Mouse (Mus musculus) lung, postnatal 10 days (tissue): Measurements from ENCODE around the gene Scfd2.

Experiments used
- DNase-seq: peaks from one replicate; pipeline ENCODE4 v3.0.0; 2021

The Scfd2 gene

DNA sequence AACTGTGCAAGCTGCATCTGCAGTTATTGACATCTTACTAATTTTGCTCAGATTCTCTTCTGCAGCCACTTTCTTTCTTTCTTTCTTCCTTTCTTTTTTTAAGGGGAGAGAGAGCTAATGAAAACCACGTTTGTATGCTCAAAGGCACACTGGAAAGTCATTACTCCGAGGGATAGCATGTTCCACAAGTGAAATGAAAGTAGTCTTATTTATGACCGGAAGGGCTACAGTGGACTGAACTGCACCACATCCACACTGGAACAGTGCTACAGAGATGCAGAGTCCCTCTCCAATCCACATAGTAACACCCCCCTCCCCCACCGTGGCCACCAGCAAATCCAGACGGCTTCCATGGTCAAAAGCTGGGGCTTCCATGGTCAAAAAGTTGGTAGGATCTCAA is 224.3 kb downstream of the Scfd2 start:
- no peak for DNase-seq

GRCm38 (mm10) chr5:74305533-74306189 is 225.9 kb downstream of the Scfd2 start:
- DNase-seq = no peak

GRCm38 (mm10) chr5:74304767-74305166 is 226.8 kb downstream of the Scfd2 start:
- DNase-seq = peak; percentile 75

GRCm38 (mm10) chr5:74302331-74302730 is 229.2 kb downstream of the Scfd2 start:
- DNase-seq = no peak

- DNase-seq = no peak
These were observed 230.1 kb downstream of the Scfd2 start for GRCm38 (mm10) chr5:74301443-74301842.

GRCm38 (mm10) chr5:74300931-74301330 is 230.6 kb downstream of the Scfd2 start:
- no peak for DNase-seq

DNA sequence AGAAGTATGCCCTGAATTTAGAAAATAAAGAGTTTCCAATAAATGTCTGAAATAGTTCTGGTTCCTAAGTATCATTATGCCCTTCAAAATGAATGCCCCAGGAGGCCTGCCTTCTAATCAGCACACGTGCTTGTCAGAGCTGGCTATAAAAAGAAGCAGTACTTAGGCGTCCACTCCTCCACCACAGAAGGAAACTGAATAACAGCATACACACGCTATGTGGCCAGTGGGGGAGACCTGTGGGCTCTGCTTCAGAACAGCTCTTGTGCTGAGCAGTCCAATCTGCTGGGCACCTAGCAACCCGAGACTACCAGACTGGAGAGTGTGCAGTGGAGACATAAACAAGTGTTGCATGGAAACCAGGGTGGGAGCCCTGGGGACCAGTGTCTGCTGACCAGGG is 231.4 kb downstream of the Scfd2 start:
- DNase-seq = no peak

GRCm38 (mm10) chr5:74297113-74297512 is 234.4 kb downstream of the Scfd2 start:
- no peak for DNase-seq

DNA sequence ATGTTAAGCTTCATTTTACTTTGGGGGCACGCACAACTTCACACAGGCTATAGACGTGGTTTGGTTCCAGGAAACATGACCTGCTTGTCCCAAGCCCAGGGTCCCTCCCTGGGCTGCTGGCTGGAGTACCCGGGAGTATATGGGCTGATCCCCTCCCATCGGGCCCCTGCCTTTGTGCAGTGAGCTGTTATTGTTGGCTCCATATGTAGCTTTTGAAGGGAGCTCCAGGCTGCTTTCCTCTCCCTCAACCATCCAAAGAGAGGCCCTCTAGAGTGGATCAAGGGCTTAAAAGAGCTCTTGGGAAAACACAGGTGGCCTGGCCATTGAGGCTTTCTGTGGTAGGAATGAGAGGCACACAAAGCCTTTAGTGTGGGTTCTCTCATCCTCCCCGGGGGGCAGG is 235.5 kb downstream of the Scfd2 start:
- DNase-seq = peak; percentile 23

DNA sequence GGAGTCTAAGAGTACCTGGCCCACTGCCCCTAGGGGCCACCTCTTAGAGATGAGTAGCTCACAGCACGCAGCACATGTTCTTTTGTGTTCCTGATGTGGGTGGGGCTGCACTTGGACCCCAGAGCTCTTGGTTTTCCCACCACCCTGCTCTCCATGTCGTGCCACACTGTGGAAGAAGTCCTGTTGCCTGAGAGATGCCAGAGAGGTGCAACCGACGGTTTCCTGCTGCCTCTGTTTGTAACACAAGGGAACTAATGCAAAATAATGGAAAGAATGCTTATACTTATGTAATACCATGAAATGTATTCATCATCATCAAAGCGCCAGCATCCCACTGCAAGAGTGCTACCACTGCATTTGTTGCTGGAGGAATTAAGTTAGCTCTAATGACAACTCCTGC is 238.0 kb downstream of the Scfd2 start:
- no peak for DNase-seq

DNA sequence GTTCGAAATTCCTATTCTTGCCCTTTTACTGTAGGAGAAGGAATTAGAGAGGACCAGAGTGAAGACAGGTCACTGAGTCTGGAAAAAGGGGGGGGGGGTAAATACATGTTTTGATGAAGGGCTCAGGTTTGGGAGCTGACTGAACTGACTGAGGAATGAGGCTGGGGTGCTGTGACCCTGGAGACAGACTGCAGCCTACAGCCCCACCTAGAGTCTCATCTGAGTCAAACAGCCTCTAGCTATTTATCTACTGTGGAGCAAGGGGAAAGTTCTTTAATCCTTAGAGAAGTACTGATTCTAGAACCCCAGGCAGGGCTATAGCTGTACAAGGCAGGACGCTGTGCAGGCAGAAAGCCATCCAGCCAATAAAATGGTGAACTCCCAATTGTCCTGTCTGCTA is 239.5 kb downstream of the Scfd2 start:
- no peak for DNase-seq

DNA sequence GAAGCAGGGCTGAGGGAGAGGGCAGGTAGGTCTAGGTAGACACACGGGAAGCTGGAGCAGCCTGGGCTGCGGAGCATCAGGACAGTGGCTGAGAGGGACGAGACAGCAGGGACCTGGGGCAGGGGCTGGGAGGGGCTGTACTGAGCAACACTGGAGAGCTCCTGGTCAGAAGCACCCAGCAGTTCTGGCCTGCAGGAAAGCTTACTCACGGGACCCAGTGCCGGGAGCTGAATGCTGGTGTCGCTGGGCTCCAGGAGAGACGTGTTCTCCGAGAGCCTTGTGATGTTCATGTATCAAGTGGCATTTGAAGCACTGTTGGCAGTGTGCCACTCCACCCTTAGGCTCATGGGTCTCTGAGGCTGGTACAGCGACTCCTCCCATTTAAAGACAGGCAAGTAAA is 240.0 kb downstream of the Scfd2 start:
- DNase-seq = peak; percentile 27

DNA sequence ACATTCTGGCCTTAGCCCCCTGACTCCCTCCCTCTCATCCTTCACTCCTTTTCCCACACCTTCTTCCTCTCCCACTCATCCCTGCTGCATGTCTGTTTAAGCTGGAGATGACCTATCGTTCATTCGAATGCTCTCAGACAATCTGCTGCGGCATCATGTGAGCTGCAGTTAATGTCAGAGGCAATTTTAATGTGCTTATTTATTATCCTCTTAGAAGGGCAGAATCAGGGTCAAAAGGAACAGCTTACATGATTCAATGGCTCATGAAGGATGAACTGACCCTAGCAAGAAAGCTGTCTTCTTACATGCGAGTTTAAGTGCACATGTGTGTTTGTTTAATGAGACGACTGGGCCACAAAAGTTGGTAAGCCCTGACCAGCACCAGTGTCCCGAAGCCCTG is 241.6 kb downstream of the Scfd2 start:
- no peak for DNase-seq

GRCm38 (mm10) chr5:74288206-74288605 is 243.4 kb downstream of the Scfd2 start:
- no peak for DNase-seq

DNA sequence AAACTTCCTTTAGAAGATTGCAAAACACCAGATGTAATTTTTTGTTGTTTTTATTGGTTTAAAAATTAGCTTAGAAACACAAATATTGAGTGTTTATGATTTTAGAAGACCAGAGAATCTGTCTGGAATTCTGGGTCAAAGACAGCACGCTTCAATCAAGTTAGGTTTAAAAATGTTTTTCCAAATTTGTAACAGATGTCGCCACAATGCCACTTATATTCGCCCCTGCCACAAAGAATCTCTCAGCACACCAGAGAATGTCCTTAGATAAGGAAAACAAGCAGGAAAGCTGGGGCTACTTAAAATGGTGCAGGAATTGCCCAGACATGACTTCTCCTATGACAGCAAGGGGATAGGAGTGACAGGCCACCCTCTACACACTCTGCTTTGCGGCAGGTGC is 245.3 kb downstream of the Scfd2 start:
- no peak for DNase-seq

GRCm38 (mm10) chr5:74285764-74286163 is 245.8 kb downstream of the Scfd2 start:
- DNase-seq = no peak

DNA sequence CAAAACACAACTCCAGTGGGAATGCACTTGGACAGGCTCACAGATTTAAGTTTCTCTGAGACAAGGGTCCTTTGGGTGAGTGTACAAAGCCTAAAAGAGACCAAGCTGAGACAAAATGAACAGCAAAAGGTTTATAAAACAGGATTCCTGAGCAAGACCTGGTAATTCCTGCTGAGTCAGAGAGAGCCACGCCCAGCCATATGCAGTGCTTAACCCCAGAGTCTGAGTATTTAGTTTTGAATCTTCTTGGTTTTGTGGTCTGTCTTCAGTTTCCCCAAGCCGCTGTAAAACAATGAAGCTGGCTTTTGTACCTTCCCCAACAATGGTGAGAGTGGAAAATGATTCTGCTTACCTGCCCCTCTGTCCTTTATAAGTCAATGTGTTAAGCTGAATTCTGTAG is 246.3 kb downstream of the Scfd2 start:
- DNase-seq = no peak

GRCm38 (mm10) chr5:74283545-74283944 is 248.0 kb downstream of the Scfd2 start:
- DNase-seq = peak; percentile 63

- DNase-seq = peak; percentile 30
These were observed 250.1 kb downstream of the Scfd2 start for GRCm38 (mm10) chr5:74281480-74281879.

- DNase-seq = peak; percentile 23
These were observed 251.9 kb downstream of the Scfd2 start for GRCm38 (mm10) chr5:74279673-74280072.

GRCm38 (mm10) chr5:74278428-74278827 is 253.1 kb downstream of the Scfd2 start:
- DNase-seq = no peak

- DNase-seq = peak; percentile 94
These were observed 253.8 kb downstream of the Scfd2 start for GRCm38 (mm10) chr5:74277712-74278111.

- no peak for DNase-seq
These were observed 254.3 kb downstream of the Scfd2 start for GRCm38 (mm10) chr5:74277216-74277615.

- no peak for DNase-seq
These were observed 258.2 kb downstream of the Scfd2 start for GRCm38 (mm10) chr5:74273313-74273712.

- no peak for DNase-seq
These were observed 263.7 kb downstream of the Scfd2 start for GRCm38 (mm10) chr5:74267736-74268369.
